Mouse (Mus musculus) cerebellum, adult 9-11 months (tissue): Measurements from ENCODE around the gene Gm37419.
A peak's percentile ranks its signal among the peaks of the same experiment; 100 is the strongest.

Experiments used
- DNase-seq: peaks from one replicate; pipeline ENCODE4 v3.0.0; 2022

Gene Gm37419

GRCm38 (mm10) chr16:23988466-23989208 lies at the start of gene Gm37419, which contains the start of gene Bcl6:
Gene Gm37419, plus strand, starts transcription at chr16:23988482.
Gene Bcl6, minus strand, starts transcription at chr16:23988852.
- peak; percentile 91 for DNase-seq

- DNase-seq = no peak
Observed at GRCm38 (mm10) chr16:23944801-23945200, 43.5 kb upstream of the Gm37419 start.

- DNase-seq = no peak
Observed at GRCm38 (mm10) chr16:23947654-23948053, 40.6 kb upstream of the Gm37419 start.

- no peak for DNase-seq
Observed at GRCm38 (mm10) chr16:23952101-23952727, 36.1 kb upstream of the Gm37419 start.

GRCm38 (mm10) chr16:23953189-23953958 lies 34.9 kb upstream of the Gm37419 start:
- no peak for DNase-seq

- DNase-seq = no peak
Observed at GRCm38 (mm10) chr16:23953959-23954260, 34.4 kb upstream of the Gm37419 start.

- no peak for DNase-seq
Observed at GRCm38 (mm10) chr16:23958938-23959337, 29.3 kb upstream of the Gm37419 start.

GRCm38 (mm10) chr16:23962401-23962800 lies 25.9 kb upstream of the Gm37419 start:
- no peak for DNase-seq

- DNase-seq = no peak
Observed at GRCm38 (mm10) chr16:23963896-23964668, 24.2 kb upstream of the Gm37419 start.

- no peak for DNase-seq
Observed at GRCm38 (mm10) chr16:23964706-23965367, 23.4 kb upstream of the Gm37419 start.

- DNase-seq = no peak
Observed at GRCm38 (mm10) chr16:23966066-23966465, 22.2 kb upstream of the Gm37419 start.

- no peak for DNase-seq
Observed at GRCm38 (mm10) chr16:23967301-23967700, 21.0 kb upstream of the Gm37419 start.

- no peak for DNase-seq
Observed at GRCm38 (mm10) chr16:23968888-23969287, 19.4 kb upstream of the Gm37419 start.

GRCm38 (mm10) chr16:23969919-23970318 lies 18.4 kb upstream of the Gm37419 start:
- peak; percentile 33 for DNase-seq

- peak; percentile 30 for DNase-seq
Observed at GRCm38 (mm10) chr16:23972126-23972740, 16.0 kb upstream of the Gm37419 start.

GRCm38 (mm10) chr16:23972901-23973300 lies 15.4 kb upstream of the Gm37419 start:
- no peak for DNase-seq

GRCm38 (mm10) chr16:23973635-23974367 lies 14.5 kb upstream of the Gm37419 start:
- peak; percentile 2 for DNase-seq

- DNase-seq = peak; percentile 3
Observed at GRCm38 (mm10) chr16:23976196-23976595, 12.1 kb upstream of the Gm37419 start.

GRCm38 (mm10) chr16:23977732-23978131 lies 10.6 kb upstream of the Gm37419 start:
- no peak for DNase-seq

GRCm38 (mm10) chr16:23978495-23978894 lies 9.8 kb upstream of the Gm37419 start:
- no peak for DNase-seq

GRCm38 (mm10) chr16:23979446-23979845 lies 8.8 kb upstream of the Gm37419 start:
- DNase-seq = no peak
